Mouse (Mus musculus) liver, embryonic 16.5 days (tissue): Measurements from ENCODE around the gene Dlgap1. TPM values are rescaled to one million over a fixed set of nuclear protein-coding genes. Genes with fewer than 3 reads are reported as not detected.

ENCODE experiments used
- ATAC-seq: fragments of 200-750 bp; cut with Nextera tagmentation; 2 replicates; pipeline ENCODE4 v1.8.0; 2017; ENCODE audit warnings: low read depth, mild to moderate bottlenecking, moderate number of reproducible peaks, moderate library complexity
- H3K27ac ChIP-seq: fragments of 300-500 bp; sonication (generic); 2 replicates; pipeline ENCODE4 v1.5.1; 2014; ENCODE audit warnings: mild to moderate bottlenecking, low read length
- H3K27me3 ChIP-seq: fragments of 300-500 bp; sonication (generic); 2 replicates; pipeline ENCODE4 v1.6.1; 2014; ENCODE audit warnings: low read depth, low read length, mixed read lengths; ENCODE audit not compliant: control insufficient read depth, insufficient read depth
- H3K36me3 ChIP-seq: fragments of 300-500 bp; sonication (generic); 2 replicates; pipeline ENCODE4 v1.6.1; 2014; ENCODE audit warnings: mild to moderate bottlenecking; ENCODE audit not compliant: control insufficient read depth, insufficient read depth
- H3K4me1 ChIP-seq: fragments of 300-500 bp; sonication (generic); 2 replicates; pipeline ENCODE4 v1.6.1; 2014; ENCODE audit warnings: low read depth, low read length, mixed read lengths; ENCODE audit not compliant: control insufficient read depth
- H3K4me2 ChIP-seq: fragments of 300-500 bp; sonication (generic); 2 replicates; pipeline ENCODE4 v1.6.1; 2014; ENCODE audit warnings: low read depth, low read length, mixed read lengths
- H3K4me3 ChIP-seq: fragments of 300-500 bp; sonication (generic); 2 replicates; pipeline ENCODE4 v1.5.1; 2014; ENCODE audit warnings: low read depth, mild to moderate bottlenecking, low read length
- H3K9ac ChIP-seq: fragments of 300-500 bp; sonication (generic); 2 replicates; pipeline ENCODE4 v1.6.1; 2014; ENCODE audit warnings: low read depth, low read length
- H3K9me3 ChIP-seq: fragments of 300-500 bp; sonication (generic); replicated peaks from 2 replicates; pipeline ENCODE4 v1.6.1; 2016; ENCODE audit warnings: low read length; ENCODE audit not compliant: control insufficient read depth
- WGBS: fragments of 180-500 bp; shearing (Covaris S2); extraction: QIAGEN DNeasy Blood & Tissue Kit; methylation state at CpG from one replicate; pipeline ENCODE4 v1.1.7; 2014; ENCODE audit not compliant: insufficient replicate concordance; 5-methylcytosine and 5-hydroxymethylcytosine counted together
- polyA plus RNA-seq: library from polyadenylated mRNA; unstranded; fragments of >200 nt; fragmentation: Nextera tagmentation; extraction: Ambion mirVana; gene quantifications from 2 replicates; pipeline ENCODE4 v1.2.1, GENCODE M21; 2015

The Dlgap1 gene
- polyA plus RNA-seq, 1 experiment from 2014 or later, result 0.09 TPM

DNA sequence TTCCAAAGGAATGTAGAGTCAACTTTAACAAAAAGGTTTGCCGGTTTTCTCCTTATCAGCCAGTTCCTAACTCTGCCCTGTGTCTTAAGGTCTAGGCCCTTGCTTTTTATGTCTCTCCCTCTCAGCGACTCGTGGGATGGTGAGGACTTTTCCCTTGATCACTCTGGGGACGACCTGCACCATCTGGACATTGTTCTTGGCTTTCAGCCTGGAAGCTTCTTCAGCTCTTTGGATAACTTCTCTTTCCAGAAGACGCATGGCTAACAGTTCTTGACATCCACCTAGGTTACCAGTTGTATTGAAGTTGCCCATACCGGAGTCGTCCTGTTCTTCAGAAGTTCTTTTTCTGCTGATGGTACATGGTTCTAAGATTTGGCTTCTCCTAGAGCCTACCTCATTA lies 633.2 kb downstream of the Dlgap1 start:
- H3K9me3 ChIP-seq, result no peaks in the 10 kb centered on the region
- H3K36me3 ChIP-seq, result no peaks in the 10 kb centered on the region
- H3K4me2 ChIP-seq, result no peak overlapping the region
- H3K4me1 ChIP-seq, result no peaks in the 10 kb centered on the region
- H3K27me3 ChIP-seq, result no peaks in the 10 kb centered on the region
- no peak overlapping the region for H3K27ac ChIP-seq
- no peak overlapping the region for H3K9ac ChIP-seq
- no peak for ATAC-seq
- WGBS, result 63% methylated on average over 7 of the region's 7 CpGs
- H3K4me3 ChIP-seq, result no peak overlapping the region

DNA sequence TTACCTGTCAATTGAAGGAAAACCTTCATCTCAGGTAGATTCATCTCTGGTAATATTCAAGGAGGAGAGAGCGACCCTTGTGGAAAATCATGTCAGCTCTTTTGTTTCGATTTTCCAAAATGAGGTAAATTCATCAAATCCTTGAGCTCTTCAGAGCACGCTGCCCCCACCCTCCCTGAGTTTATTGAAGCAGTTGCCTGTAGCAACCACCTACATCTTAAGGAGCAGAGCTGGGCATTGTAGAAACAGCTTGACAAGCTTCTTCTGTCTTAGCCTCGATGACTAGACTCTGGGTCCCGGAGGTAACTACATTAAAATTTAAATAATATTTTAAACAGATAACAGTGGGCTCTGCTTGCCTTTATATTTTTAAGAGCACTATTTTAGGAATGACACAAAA lies 636.8 kb downstream of the Dlgap1 start:
- 58% methylated on average over 5 of the region's 5 CpGs for WGBS
- Histone ChIP-seq H3K4me2 (no peak overlapping the region), H3K9ac (no peak overlapping the region), H3K4me1 (no peaks in the 10 kb centered on the region), H3K4me3 (no peak overlapping the region), H3K27ac (no peak overlapping the region), H3K27me3 (no peaks in the 10 kb centered on the region), H3K36me3 (no peaks in the 10 kb centered on the region), H3K9me3 (no peaks in the 10 kb centered on the region)
- ATAC-seq, result no peak

DNA sequence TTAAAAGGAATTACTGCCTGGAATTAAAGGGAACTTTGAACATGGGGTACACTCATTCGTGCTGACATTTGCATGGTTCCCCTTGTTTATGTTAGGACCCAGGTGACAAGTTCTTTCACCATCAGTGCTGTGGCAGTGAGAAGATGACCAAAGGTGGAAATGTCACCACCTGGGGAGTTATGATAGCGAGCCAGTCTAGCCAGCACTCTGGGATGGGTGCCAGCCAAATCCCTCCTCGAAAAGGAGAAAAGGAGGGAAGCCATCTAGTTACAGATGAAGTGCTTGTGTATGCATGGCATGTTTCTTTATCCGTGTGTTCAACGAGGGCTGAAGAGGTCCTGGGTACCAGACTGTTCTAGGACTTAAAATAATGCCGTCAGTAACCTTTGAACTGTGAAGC lies 643.3 kb downstream of the Dlgap1 start:
- Histone ChIP-seq H3K27me3 (no peaks in the 10 kb centered on the region), H3K4me2 (no peak overlapping the region), H3K27ac (no peak overlapping the region), H3K36me3 (no peaks in the 10 kb centered on the region), H3K9ac (no peak overlapping the region), H3K4me1 (no peaks in the 10 kb centered on the region), H3K4me3 (no peak overlapping the region), H3K9me3 (no peaks in the 10 kb centered on the region)
- ATAC-seq, result no peak
- 57% methylated on average over 6 of the region's 6 CpGs for WGBS

DNA sequence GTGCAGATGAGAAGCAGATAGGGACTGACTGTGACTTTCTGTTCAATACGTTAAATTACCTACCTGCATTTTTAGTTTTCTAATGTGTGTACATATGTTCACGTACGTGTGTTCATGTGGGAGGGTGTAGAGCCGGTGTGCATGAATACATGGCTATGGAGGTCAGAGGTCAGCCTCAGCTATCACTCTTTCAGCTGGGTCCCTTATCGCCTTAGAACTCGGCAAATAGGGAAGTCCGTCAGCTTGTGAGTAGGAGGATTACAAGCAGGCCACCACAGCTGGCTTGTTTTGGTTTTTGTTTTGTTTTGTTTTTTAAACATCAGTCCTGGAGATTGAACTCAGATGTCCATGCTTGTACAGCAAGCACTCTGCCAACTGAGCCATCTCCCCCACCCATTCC lies 645.0 kb downstream of the Dlgap1 start:
- ATAC-seq, result no peak
- Histone ChIP-seq H3K4me3 (no peak overlapping the region), H3K27me3 (no peaks in the 10 kb centered on the region), H3K36me3 (no peaks in the 10 kb centered on the region), H3K4me1 (no peaks in the 10 kb centered on the region), H3K9me3 (no peaks in the 10 kb centered on the region), H3K9ac (no peak overlapping the region), H3K27ac (no peak overlapping the region), H3K4me2 (no peak overlapping the region)
- WGBS, result 66% methylated on average over 7 of the region's 7 CpGs

DNA sequence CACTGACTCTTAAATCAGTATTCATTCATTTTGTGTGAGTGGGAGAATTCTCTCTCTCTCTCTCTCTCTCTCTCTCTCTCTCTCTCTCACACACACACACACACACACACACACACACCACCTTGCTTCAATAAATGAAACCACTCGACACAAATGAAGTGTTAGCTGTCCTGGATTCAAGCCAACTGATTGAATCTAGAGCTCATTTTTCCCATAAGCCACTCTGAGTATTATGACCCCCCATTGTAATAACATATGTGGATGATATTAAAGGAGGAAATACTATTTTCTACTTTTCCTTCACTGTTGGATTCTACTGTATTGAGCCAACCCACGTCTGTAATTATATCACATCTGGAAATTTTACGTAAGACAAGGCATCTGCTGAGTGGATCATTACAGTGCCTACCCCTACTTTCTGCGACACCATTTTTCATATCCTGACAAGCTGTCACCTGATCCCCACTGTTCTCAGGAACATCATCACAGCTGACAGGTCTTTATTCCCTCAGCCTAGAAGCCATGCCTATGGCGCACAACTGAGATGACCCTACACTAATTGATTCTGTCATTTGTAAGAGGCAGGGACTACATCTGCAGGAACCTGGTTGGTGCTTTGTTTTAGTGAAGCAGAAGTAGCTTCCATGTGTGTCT lies 645.7 kb downstream of the Dlgap1 start:
- Histone ChIP-seq H3K4me2 (no peak overlapping the region), H3K9me3 (no peaks in the 10 kb centered on the region), H3K27ac (no peak overlapping the region), H3K4me1 (no peaks in the 10 kb centered on the region), H3K9ac (no peak overlapping the region), H3K27me3 (no peaks in the 10 kb centered on the region), H3K36me3 (no peaks in the 10 kb centered on the region), H3K4me3 (no peak overlapping the region)
- ATAC-seq, result no peak
- 63% methylated on average over 5 of the region's 5 CpGs for WGBS

DNA sequence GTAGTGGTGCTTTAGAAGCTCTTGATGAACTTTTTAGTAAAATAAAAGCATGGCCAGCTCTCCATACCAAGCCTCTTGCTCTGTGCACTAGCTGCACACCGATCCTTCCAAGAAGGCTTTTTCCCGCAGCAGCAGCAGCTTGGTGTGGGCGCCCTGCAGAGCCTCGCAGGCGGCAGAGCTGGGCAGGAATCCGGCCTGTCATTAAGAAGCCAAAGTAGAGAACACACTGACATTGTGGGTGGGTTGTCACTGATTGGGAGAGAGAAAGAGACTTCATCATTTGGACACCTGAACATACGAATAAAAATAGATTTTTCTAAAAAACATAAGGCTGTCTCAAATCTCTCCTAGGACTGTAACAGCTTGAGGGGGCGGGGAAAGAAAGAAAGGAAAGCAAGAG lies 653.6 kb downstream of the Dlgap1 start:
- Histone ChIP-seq H3K9ac (no peak overlapping the region), H3K27me3 (no peaks in the 10 kb centered on the region), H3K36me3 (no peaks in the 10 kb centered on the region), H3K4me1 (no peaks in the 10 kb centered on the region), H3K9me3 (no peaks in the 10 kb centered on the region), H3K27ac (no peak overlapping the region), H3K4me2 (no peak overlapping the region), H3K4me3 (no peak overlapping the region)
- 63% methylated on average over 8 of the region's 8 CpGs for WGBS
- no peak for ATAC-seq

DNA sequence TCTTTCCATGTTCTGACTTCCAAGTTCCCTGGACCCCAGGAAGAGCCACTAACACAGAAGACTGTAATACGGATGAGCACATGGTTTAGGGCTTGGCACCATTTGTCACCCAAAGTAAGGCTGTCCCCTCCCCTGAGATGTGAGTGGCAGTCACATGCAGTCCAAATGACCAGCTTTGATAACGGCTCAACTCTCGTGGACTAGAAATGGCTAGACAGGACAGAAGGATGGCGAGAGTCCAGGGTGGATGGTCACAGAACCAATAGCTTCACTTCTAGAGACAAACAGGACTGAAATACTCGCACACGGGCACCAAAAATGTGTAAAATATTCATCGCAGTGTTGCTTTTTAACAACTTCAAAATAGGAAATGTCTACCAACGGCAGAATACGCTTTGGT lies 657.5 kb downstream of the Dlgap1 start:
- H3K27ac ChIP-seq, result no peak overlapping the region
- ATAC-seq, result no peak
- H3K27me3 ChIP-seq, result no peaks in the 10 kb centered on the region
- no peaks in the 10 kb centered on the region for H3K36me3 ChIP-seq
- H3K9me3 ChIP-seq, result no peaks in the 10 kb centered on the region
- no peak overlapping the region for H3K4me2 ChIP-seq
- no peak overlapping the region for H3K4me3 ChIP-seq
- whole genome bisulfite sequencing, result 72% methylated on average over 9 of the region's 9 CpGs
- no peak overlapping the region for H3K9ac ChIP-seq
- no peaks in the 10 kb centered on the region for H3K4me1 ChIP-seq

DNA sequence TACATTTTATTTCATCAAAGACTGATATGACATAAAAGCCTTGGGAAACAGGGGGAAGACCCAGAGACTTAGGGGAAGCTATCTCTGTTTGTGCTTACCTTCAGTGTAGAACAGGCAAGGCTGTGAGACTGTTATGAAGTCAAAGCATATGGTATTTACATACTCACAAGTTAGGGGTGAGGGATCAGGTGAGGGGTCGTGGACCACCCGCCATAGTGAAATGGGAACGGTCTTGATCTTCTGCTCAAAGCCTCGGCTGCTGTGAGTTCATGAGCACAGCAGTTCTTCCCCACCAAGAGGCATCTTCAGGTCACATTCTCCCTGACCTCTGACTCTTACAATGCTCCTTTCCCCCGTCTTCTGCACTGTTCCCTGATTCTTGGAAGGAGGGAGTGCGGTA lies 658.1 kb downstream of the Dlgap1 start:
- no peak overlapping the region for H3K9ac ChIP-seq
- no peak overlapping the region for H3K4me3 ChIP-seq
- no peaks in the 10 kb centered on the region for H3K36me3 ChIP-seq
- no peak overlapping the region for H3K4me2 ChIP-seq
- no peak for ATAC-seq
- H3K4me1 ChIP-seq, result no peaks in the 10 kb centered on the region
- H3K9me3 ChIP-seq, result no peaks in the 10 kb centered on the region
- WGBS, result 65% methylated on average over 6 of the region's 6 CpGs
- no peak overlapping the region for H3K27ac ChIP-seq
- H3K27me3 ChIP-seq, result no peaks in the 10 kb centered on the region

DNA sequence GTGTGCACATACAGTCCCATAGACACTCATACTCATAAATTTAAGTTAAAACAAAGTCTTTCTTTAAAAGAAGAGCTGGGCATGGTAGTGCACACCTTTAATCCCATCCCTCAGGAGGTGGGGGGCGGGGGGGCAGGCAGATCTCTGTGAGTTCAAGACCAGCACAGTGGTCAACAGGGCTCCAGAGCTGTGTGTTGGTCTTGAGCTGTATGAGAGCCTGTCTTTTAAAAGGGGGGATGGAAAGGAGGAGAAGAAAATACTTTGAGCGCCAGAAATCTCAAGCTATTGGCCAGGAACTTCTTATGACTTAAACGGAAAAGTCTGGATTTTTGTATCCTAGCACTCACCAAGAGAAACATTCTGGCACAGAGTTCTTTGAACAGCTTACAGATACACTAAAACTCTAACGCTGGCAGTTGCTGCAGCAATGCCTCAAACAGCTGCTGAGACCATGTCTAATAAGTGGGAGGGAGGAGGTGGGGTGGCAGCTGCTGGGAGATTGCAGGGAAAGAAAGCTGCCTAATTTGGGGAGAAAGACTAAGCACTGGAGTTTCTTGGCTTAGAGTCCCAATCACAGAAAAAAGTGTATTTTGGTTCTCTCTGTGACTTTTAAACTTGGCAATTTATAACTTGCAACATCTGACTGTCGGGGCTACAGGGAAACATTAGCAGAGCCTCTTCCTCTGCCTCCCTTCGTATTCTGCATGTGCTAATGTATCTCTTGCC lies 660.9 kb downstream of the Dlgap1 start:
- Histone ChIP-seq H3K9me3 (no peaks in the 10 kb centered on the region), H3K4me2 (no peak overlapping the region), H3K4me1 (no peaks in the 10 kb centered on the region), H3K4me3 (no peak overlapping the region), H3K27me3 (no peaks in the 10 kb centered on the region), H3K9ac (no peak overlapping the region), H3K36me3 (no peaks in the 10 kb centered on the region), H3K27ac (no peak overlapping the region)
- 52% methylated on average over 6 of the region's 6 CpGs for WGBS
- no peak for ATAC-seq
